Mouse (Mus musculus) hindbrain, embryonic 16.5 days (tissue): ENCODE measurements around the gene Cplx2. TPM values are rescaled to one million over a fixed set of nuclear protein-coding genes. Genes with fewer than 3 reads are reported as not detected.

Experiments
- ATAC-seq: fragments of 200-750 bp; cut with Nextera tagmentation; 2 replicates; pipeline ENCODE4 v1.8.0; 2017; ENCODE audit warnings: moderate TSS enrichment, moderate library complexity
- H3K27ac ChIP-seq: fragments of 300-500 bp; sonication (generic); 2 replicates; pipeline ENCODE4 v1.5.1; 2014; ENCODE audit warnings: low read depth, mild to moderate bottlenecking, control low read depth, low read length, moderate library complexity
- H3K27me3 ChIP-seq: fragments of 300-500 bp; sonication (generic); replicated peaks from 2 replicates; pipeline ENCODE4 v1.6.1; 2014; ENCODE audit warnings: low read length; ENCODE audit not compliant: control insufficient read depth, insufficient read depth
- H3K36me3 ChIP-seq: fragments of 300-500 bp; sonication (generic); 2 replicates; pipeline ENCODE4 v1.6.1; 2014; ENCODE audit warnings: mild to moderate bottlenecking, low read length, moderate library complexity, mixed read lengths; ENCODE audit not compliant: control insufficient read depth, insufficient read depth
- H3K4me1 ChIP-seq: fragments of 300-500 bp; sonication (generic); 2 replicates; pipeline ENCODE4 v1.6.1; 2014; ENCODE audit warnings: low read depth, low read length; ENCODE audit not compliant: control insufficient read depth, insufficient read depth
- H3K4me2 ChIP-seq: fragments of 300-500 bp; sonication (generic); 2 replicates; pipeline ENCODE4 v1.6.1; 2014; ENCODE audit warnings: mild to moderate bottlenecking, low read length, control low read depth, moderate library complexity
- H3K4me3 ChIP-seq: fragments of 300-500 bp; sonication (generic); 2 replicates; pipeline ENCODE4 v1.5.1; 2014; ENCODE audit warnings: mild to moderate bottlenecking, low read length, control low read depth, moderate library complexity
- H3K9ac ChIP-seq: fragments of 300-500 bp; sonication (generic); 2 replicates; pipeline ENCODE4 v1.6.1; 2014; ENCODE audit warnings: low read depth, mild to moderate bottlenecking, control low read depth, low read length, moderate library complexity
- H3K9me3 ChIP-seq: fragments of 300-500 bp; sonication (generic); 2 replicates; pipeline ENCODE4 v1.6.1; 2014; ENCODE audit warnings: mild to moderate bottlenecking, low read length, moderate library complexity; ENCODE audit not compliant: control insufficient read depth
- WGBS: fragments of 180-500 bp; shearing (Covaris S2); extraction: QIAGEN DNeasy Blood & Tissue Kit; methylation state at CpG from one replicate; pipeline ENCODE4 v1.1.7; 2014; 5-methylcytosine and 5-hydroxymethylcytosine counted together
- polyA plus RNA-seq: library from polyadenylated mRNA; unstranded; fragments of >200 nt; fragmentation: Nextera tagmentation; extraction: Ambion mirVana; gene quantifications from 2 replicates; pipeline ENCODE4 v1.2.1, GENCODE M21; 2015

Cplx2 gene
- polyA plus RNA-seq, 1 experiment from 2014 or later: 41.9 TPM

- 10% methylated on average over 7 of the region's 7 CpGs for WGBS
- Histone ChIP-seq H3K9me3 (no peaks in the 10 kb centered on the region), H3K27ac (no peak overlapping the region), H3K36me3 (no peaks in the 10 kb centered on the region), H3K27me3 (no peaks in the 10 kb centered on the region), H3K4me3 (no peak overlapping the region), H3K4me1 (peaks cover 4% of the 10 kb centered on the region), H3K4me2 (no peak overlapping the region), H3K9ac (no peak overlapping the region)
- ATAC-seq: peak; percentile 56
Observed at GRCm38 (mm10) chr13:54412236-54412635, 41.1 kb downstream of the Cplx2 start.

- Histone ChIP-seq H3K27ac (no peak overlapping the region), H3K9me3 (no peaks in the 10 kb centered on the region), H3K27me3 (no peaks in the 10 kb centered on the region), H3K4me1 (peaks cover 4% of the 10 kb centered on the region), H3K4me2 (no peak overlapping the region), H3K36me3 (no peaks in the 10 kb centered on the region), H3K4me3 (no peak overlapping the region), H3K9ac (no peak overlapping the region)
- 0 out of 2 replicates have a peak, but pooled peaks have one; percentile 20 for ATAC-seq
- whole genome bisulfite sequencing: 81% methylated on average over 4 of the region's 4 CpGs
Observed at GRCm38 (mm10) chr13:54412721-54413120, 41.6 kb downstream of the Cplx2 start.

- ATAC-seq: no peak
- Histone ChIP-seq H3K9me3 (no peaks in the 10 kb centered on the region), H3K27ac (no peak overlapping the region), H3K27me3 (no peaks in the 10 kb centered on the region), H3K4me2 (no peak overlapping the region), H3K9ac (no peak overlapping the region), H3K4me3 (no peak overlapping the region), H3K36me3 (no peaks in the 10 kb centered on the region), H3K4me1 (peaks cover 13% of the 10 kb centered on the region)
- 96% methylated on average over 4 of the region's 4 CpGs for WGBS
Observed at GRCm38 (mm10) chr13:54415059-54415458, 43.9 kb downstream of the Cplx2 start.

GRCm38 (mm10) chr13:54418781-54419327, 47.7 kb downstream of the Cplx2 start:
- H3K4me3 ChIP-seq: no peak overlapping the region
- ATAC-seq: peak; percentile 87
- 33% methylated on average over 10 of the region's 10 CpGs for WGBS

GRCm38 (mm10) chr13:54420226-54420625, 49.1 kb downstream of the Cplx2 start:
- Histone ChIP-seq H3K4me3 (no peak overlapping the region), H3K9ac (no peak overlapping the region), H3K9me3 (0 out of 2 replicates have a peak, but pooled peaks cover 2% of the 10 kb centered on the region), H3K27me3 (no peaks in the 10 kb centered on the region; the same call in 1 of the 2 replicates), H3K36me3 (no peaks in the 10 kb centered on the region), H3K4me2 (no peak overlapping the region), H3K4me1 (peaks cover 13% of the 10 kb centered on the region), H3K27ac (no peak overlapping the region)
- 56% methylated on average over 12 of the region's 12 CpGs for WGBS
- ATAC-seq: no peak

More at GRCm38 (mm10) chr13:54418781-54419327, 47.7 kb downstream of the Cplx2 start:
- Histone ChIP-seq H3K9me3 (0 out of 2 replicates have a peak, but pooled peaks cover 2% of the 10 kb centered on the region), H3K4me1 (peaks cover 9% of the 10 kb centered on the region), H3K27me3 (no peaks in the 10 kb centered on the region; the same call in 1 of the 2 replicates), H3K36me3 (no peaks in the 10 kb centered on the region), H3K9ac (no peak overlapping the region; the same call in 1 of the 2 replicates), H3K27ac (peak overlapping the region; percentile 70), H3K4me2 (no peak overlapping the region)

- WGBS: 41% methylated on average over 2 of the region's 2 CpGs
- Histone ChIP-seq H3K36me3 (no peaks in the 10 kb centered on the region), H3K9ac (no peak overlapping the region), H3K27ac (peak overlapping the region; percentile 62), H3K4me2 (no peak overlapping the region), H3K4me1 (peaks cover 6% of the 10 kb centered on the region), H3K9me3 (0 out of 2 replicates have a peak, but pooled peaks cover 2% of the 10 kb centered on the region), H3K27me3 (no peaks in the 10 kb centered on the region; the same call in 1 of the 2 replicates), H3K4me3 (no peak overlapping the region)
- ATAC-seq: peak; percentile 68
Observed at GRCm38 (mm10) chr13:54425269-54425668, 54.1 kb downstream of the Cplx2 start.

- no peak overlapping the region for H3K9ac ChIP-seq
- 75% methylated on average over 10 of the region's 10 CpGs for WGBS
- no peak overlapping the region for H3K4me2 ChIP-seq
- H3K36me3 ChIP-seq: no peaks in the 10 kb centered on the region
- no peaks in the 10 kb centered on the region for H3K27me3 ChIP-seq
- H3K4me1 ChIP-seq: peaks cover 6% of the 10 kb centered on the region
- ATAC-seq: no peak
- no peak overlapping the region for H3K4me3 ChIP-seq
- H3K9me3 ChIP-seq: 0 out of 2 replicates have a peak, but pooled peaks cover 2% of the 10 kb centered on the region
- H3K27ac ChIP-seq: no peak overlapping the region
Observed at GRCm38 (mm10) chr13:54426781-54427655, 55.9 kb downstream of the Cplx2 start.

GRCm38 (mm10) chr13:54428771-54429170, 57.6 kb downstream of the Cplx2 start:
- 78% methylated on average over 3 of the region's 3 CpGs for WGBS
- H3K4me1 ChIP-seq: peaks cover 6% of the 10 kb centered on the region

GRCm38 (mm10) chr13:54430051-54430450, 58.9 kb downstream of the Cplx2 start:
- Histone ChIP-seq H3K9me3 (no peaks in the 10 kb centered on the region), H3K27me3 (no peaks in the 10 kb centered on the region), H3K4me2 (no peak overlapping the region), H3K36me3 (no peaks in the 10 kb centered on the region), H3K9ac (no peak overlapping the region), H3K4me3 (no peak overlapping the region), H3K4me1 (peaks cover 4% of the 10 kb centered on the region), H3K27ac (no peak overlapping the region)
- WGBS: 59% methylated on average over 2 of the region's 2 CpGs
- ATAC-seq: no peak

More at GRCm38 (mm10) chr13:54428771-54429170, 57.6 kb downstream of the Cplx2 start:
- H3K27ac ChIP-seq: no peak overlapping the region
- H3K36me3 ChIP-seq: no peaks in the 10 kb centered on the region
- H3K9ac ChIP-seq: no peak overlapping the region
- no peak overlapping the region for H3K4me3 ChIP-seq
- H3K4me2 ChIP-seq: no peak overlapping the region
- no peak for ATAC-seq
- H3K27me3 ChIP-seq: no peaks in the 10 kb centered on the region
- H3K9me3 ChIP-seq: no peaks in the 10 kb centered on the region
